Mouse (Mus musculus): ENCODE data around the gene Hspa1b. TPM values are rescaled to one million over a fixed set of nuclear protein-coding genes. Genes with fewer than 3 reads are reported as not detected.
"Not testable (repeated sequence)": the region's sequence is repeated elsewhere in the genome, so short reads cannot be mapped to it uniquely, and the experiment has no call there.

The Hspa1b gene
- polyA plus RNA-seq, 1 experiment from 2014 or later, result 2.6 TPM

- Histone ChIP-seq H3K4me1 (replicated peaks; ENCODE audit: insufficient read depth, low read length) (peaks cover 6% of the 10 kb centered on the region; the same call in 1 of the 2 replicates), H3K9me3 (replicated peaks; ENCODE audit: low read length) (no peaks in the 10 kb centered on the region), H3K27ac (peak overlapping the region; percentile 84), H3K36me3 (ENCODE audit: insufficient read depth, low read length) (no peaks in the 10 kb centered on the region), H3K27me3 (ENCODE audit: insufficient read depth, low read length) (no peaks in the 10 kb centered on the region), H3K9ac (ENCODE audit: low read depth, low read length) (no peak overlapping the region), H3K4me2 (ENCODE audit: low read length) (no peak overlapping the region), H3K4me3 (replicated peaks; ENCODE audit: low read depth, low read length) (no peak overlapping the region)
- 15% methylated on average over 1 of the region's 1 CpGs for WGBS
- no peak for ATAC-seq (replicated peaks; ENCODE audit: low FRiP score, low read depth)
- no peak for TF ChIP-seq CTCF (IDR thresholded peaks at IDR 0.05; ENCODE audit: low read depth)
- no peak for DNase-seq (ENCODE audit: low spot score)
These were observed 5.6 kb upstream of the Hspa1b start for GRCm38 (mm10) chr17:34964640-34965049.

GRCm38 (mm10) chr17:34962841-34963240 is 3.8 kb upstream of the Hspa1b start:
- Histone ChIP-seq H3K27ac (no peak overlapping the region), H3K27me3 (ENCODE audit: insufficient read depth, low read length) (no peaks in the 10 kb centered on the region), H3K9ac (ENCODE audit: low read depth, low read length) (no peak overlapping the region), H3K36me3 (ENCODE audit: insufficient read depth, low read length) (no peaks in the 10 kb centered on the region), H3K4me1 (replicated peaks; ENCODE audit: insufficient read depth, low read length) (peaks cover 6% of the 10 kb centered on the region; the same call in 1 of the 2 replicates), H3K4me2 (ENCODE audit: low read length) (no peak overlapping the region), H3K4me3 (replicated peaks; ENCODE audit: low read depth, low read length) (no peak overlapping the region), H3K9me3 (replicated peaks; ENCODE audit: low read length) (no peaks in the 10 kb centered on the region)
- WGBS, result 46% methylated on average over 1 of the region's 1 CpGs
- DNase-seq (ENCODE audit: low spot score) (no peak), ATAC-seq (replicated peaks; ENCODE audit: low FRiP score, low read depth) (no peak)
- TF ChIP-seq CTCF (IDR thresholded peaks at IDR 0.05; ENCODE audit: low read depth), result no peak

GRCm38 (mm10) chr17:34962125-34962524 is 3.1 kb upstream of the Hspa1b start:
- ATAC-seq (replicated peaks; ENCODE audit: low FRiP score, low read depth) (no peak), DNase-seq (ENCODE audit: low spot score) (peak; percentile 79)
- no peak for TF ChIP-seq CTCF (IDR thresholded peaks at IDR 0.05; ENCODE audit: low read depth)
- Histone ChIP-seq H3K36me3 (ENCODE audit: insufficient read depth, low read length) (no peaks in the 10 kb centered on the region), H3K9me3 (replicated peaks; ENCODE audit: low read length) (no peaks in the 10 kb centered on the region), H3K9ac (ENCODE audit: low read depth, low read length) (no peak overlapping the region), H3K27ac (peak overlapping the region; percentile 63), H3K27me3 (ENCODE audit: insufficient read depth, low read length) (no peaks in the 10 kb centered on the region), H3K4me3 (replicated peaks; ENCODE audit: low read depth, low read length) (no peak overlapping the region), H3K4me1 (replicated peaks; ENCODE audit: insufficient read depth, low read length) (peaks cover 6% of the 10 kb centered on the region; the same call in 1 of the 2 replicates), H3K4me2 (ENCODE audit: low read length) (no peak overlapping the region)
- 23% methylated on average over 3 of the region's 3 CpGs for WGBS

GRCm38 (mm10) chr17:34960702-34961493 is 1.9 kb upstream of the Hspa1b start:
- Histone ChIP-seq H3K27ac (peak overlapping the region; percentile 96), H3K27me3 (ENCODE audit: insufficient read depth, low read length) (no peaks in the 10 kb centered on the region), H3K4me1 (replicated peaks; ENCODE audit: insufficient read depth, low read length) (peaks cover 6% of the 10 kb centered on the region; the same call in 1 of the 2 replicates), H3K4me3 (replicated peaks; ENCODE audit: low read depth, low read length) (no peak overlapping the region), H3K9me3 (replicated peaks; ENCODE audit: low read length) (no peaks in the 10 kb centered on the region), H3K36me3 (ENCODE audit: insufficient read depth, low read length) (no peaks in the 10 kb centered on the region), H3K9ac (ENCODE audit: low read depth, low read length) (no peak overlapping the region), H3K4me2 (ENCODE audit: low read length) (no peak overlapping the region)
- DNase-seq (ENCODE audit: low spot score) (no peak), ATAC-seq (replicated peaks; ENCODE audit: low FRiP score, low read depth) (no peak)
- no peak for TF ChIP-seq CTCF (IDR thresholded peaks at IDR 0.05; ENCODE audit: low read depth)

GRCm38 (mm10) chr17:34959881-34960515 is 960 bp upstream of the Hspa1b start:
- WGBS, result 5% methylated on average over 12 of the region's 12 CpGs
- Histone ChIP-seq H3K4me3 (replicated peaks; ENCODE audit: low read depth, low read length) (peak overlapping the region; percentile 39), H3K36me3 (ENCODE audit: insufficient read depth, low read length) (no peaks in the 10 kb centered on the region), H3K4me1 (replicated peaks; ENCODE audit: insufficient read depth, low read length) (peaks cover 6% of the 10 kb centered on the region; the same call in 1 of the 2 replicates), H3K9ac (ENCODE audit: low read depth, low read length) (peak overlapping the region; percentile 43; the same call in 1 of the 2 replicates), H3K27ac (peak overlapping the region; percentile 96), H3K4me2 (ENCODE audit: low read length) (peak overlapping the region; percentile 62), H3K27me3 (ENCODE audit: insufficient read depth, low read length) (no peaks in the 10 kb centered on the region), H3K9me3 (replicated peaks; ENCODE audit: low read length) (no peaks in the 10 kb centered on the region)
- ATAC-seq (replicated peaks; ENCODE audit: low FRiP score, low read depth) (peak; percentile 23; the same call in 1 of the 2 replicates), DNase-seq (ENCODE audit: low spot score) (peak; percentile 84)
- no peak for TF ChIP-seq CTCF (IDR thresholded peaks at IDR 0.05; ENCODE audit: low read depth)

- H3K9ac ChIP-seq (ENCODE audit: low read depth, low read length); H3K36me3 ChIP-seq (ENCODE audit: insufficient read depth, low read length); H3K27me3 ChIP-seq (ENCODE audit: insufficient read depth, low read length); H3K9me3 ChIP-seq (replicated peaks; ENCODE audit: low read length); H3K4me1 ChIP-seq (replicated peaks; ENCODE audit: insufficient read depth, low read length); DNase-seq (ENCODE audit: low spot score): not testable (repeated sequence)
- peak overlapping the region; percentile 39; the same call in 1 of the 2 replicates for H3K4me3 ChIP-seq (replicated peaks; ENCODE audit: low read depth, low read length)
- peak overlapping the region; percentile 96; the same call in 1 of the 2 replicates for H3K27ac ChIP-seq
- H3K4me2 ChIP-seq (ENCODE audit: low read length), result peak overlapping the region; percentile 48
- peak; percentile 22; the same call in 1 of the 2 replicates for ATAC-seq (replicated peaks; ENCODE audit: low FRiP score, low read depth)
- 2% methylated on average over 12 of the region's 47 CpGs for WGBS
These were observed 306 bp downstream of the Hspa1b start for GRCm38 (mm10) chr17:34958734-34959129.

- not testable (repeated sequence) for H3K4me1 ChIP-seq (replicated peaks; ENCODE audit: insufficient read depth, low read length)
These were observed 1.1 kb downstream of the Hspa1b start for GRCm38 (mm10) chr17:34957966-34958365.

GRCm38 (mm10) chr17:34957291-34957690 is 1.7 kb downstream of the Hspa1b start:
- not testable (repeated sequence) for H3K27ac ChIP-seq; H3K4me1 ChIP-seq (replicated peaks; ENCODE audit: insufficient read depth, low read length); ATAC-seq (replicated peaks; ENCODE audit: low FRiP score, low read depth); DNase-seq (ENCODE audit: low spot score); H3K9me3 ChIP-seq (replicated peaks; ENCODE audit: low read length); H3K9ac ChIP-seq (ENCODE audit: low read depth, low read length); H3K27me3 ChIP-seq (ENCODE audit: insufficient read depth, low read length); H3K36me3 ChIP-seq (ENCODE audit: insufficient read depth, low read length); H3K4me2 ChIP-seq (ENCODE audit: low read length); H3K4me3 ChIP-seq (replicated peaks; ENCODE audit: low read depth, low read length)
- WGBS, result 24% methylated on average over 28 of the region's 40 CpGs

More at GRCm38 (mm10) chr17:34957966-34958365, 1.1 kb downstream of the Hspa1b start:
- H3K4me2 ChIP-seq (ENCODE audit: low read length); H3K27ac ChIP-seq; DNase-seq (ENCODE audit: low spot score); H3K27me3 ChIP-seq (ENCODE audit: insufficient read depth, low read length); H3K36me3 ChIP-seq (ENCODE audit: insufficient read depth, low read length); H3K9ac ChIP-seq (ENCODE audit: low read depth, low read length); ATAC-seq (replicated peaks; ENCODE audit: low FRiP score, low read depth); H3K9me3 ChIP-seq (replicated peaks; ENCODE audit: low read length); H3K4me3 ChIP-seq (replicated peaks; ENCODE audit: low read depth, low read length): not testable (repeated sequence)
- 20% methylated on average over 16 of the region's 40 CpGs for WGBS
